In the genomic region with DNA sequence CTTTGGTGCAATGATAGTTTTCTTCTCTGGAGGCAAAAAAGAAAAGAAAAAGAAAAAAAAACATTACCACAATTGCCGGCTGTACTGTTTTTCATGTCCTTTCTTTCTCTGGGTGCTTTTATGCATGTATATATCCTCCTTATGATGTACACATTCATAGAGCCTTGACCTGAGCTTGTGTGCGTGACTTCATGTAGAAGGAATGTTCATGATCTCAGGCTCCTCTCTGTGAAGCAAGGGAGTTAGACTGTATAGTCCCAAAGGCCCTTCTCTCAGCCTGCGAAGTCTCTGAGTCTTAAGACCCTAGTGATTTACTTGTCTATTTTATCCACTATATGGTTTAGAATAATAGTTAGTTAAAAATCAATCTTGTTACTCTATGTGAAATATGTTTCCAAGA, we compare ENCODE assay signal across 38 mouse cellular contexts. TPM values are rescaled to one million over a fixed set of nuclear protein-coding genes. Genes with fewer than 3 reads are reported as not detected.
"Had no signal": no experiment of that assay in that cellular context is flagged by ENCODE, and none has a peak within 500 bp of the region (broad histone marks: within the 10 kb centered on the region; RNA-seq: fewer than 3 reads in every experiment).

No protein-coding gene starts in this region.

- H3K4me1 ChIP-seq: heart, embryonic 10.5 days; hindbrain, embryonic 13.5 days; kidney, embryonic 15.5 days; limb, embryonic 13.5 days; limb, embryonic 15.5 days; liver, embryonic 12.5 days had no signal

- H3K9ac ChIP-seq: hindbrain, embryonic 13.5 days; kidney, embryonic 15.5 days; limb, embryonic 13.5 days; limb, embryonic 15.5 days; liver, embryonic 12.5 days; liver, embryonic 14.5 days had no signal

- ATAC-seq: hindbrain, embryonic 16.5 days; intestine, embryonic 16.5 days; liver, embryonic 12.5 days had no signal

- H3K36me3 ChIP-seq: heart, embryonic 10.5 days; hindbrain, embryonic 13.5 days; kidney, embryonic 15.5 days; limb, embryonic 13.5 days; limb, embryonic 15.5 days; liver, embryonic 12.5 days had no signal

- H3K9me3 ChIP-seq: heart, embryonic 10.5 days; hindbrain, embryonic 13.5 days; kidney, embryonic 15.5 days; limb, embryonic 13.5 days; limb, embryonic 15.5 days; liver, embryonic 12.5 days had no signal

- H3K4me2 ChIP-seq: hindbrain, embryonic 13.5 days; kidney, embryonic 15.5 days; limb, embryonic 13.5 days; limb, embryonic 15.5 days; liver, embryonic 12.5 days had no signal

- H3K27me3 ChIP-seq: limb, embryonic 15.5 days; liver, embryonic 12.5 days had no signal

- DNase-seq: gastrocnemius, postnatal 14 days; gastrocnemius, postnatal 36 days; heart, adult 11 months; heart, adult 2 months; heart, postnatal 14 days; kidney, adult 11 months; kidney, adult 2 months; kidney, adult 9 months; kidney, postnatal 14 days; kidney, postnatal 36 days; layer of hippocampus, adult 9-11 months; layer of hippocampus, postnatal 36 days; left cerebral cortex, postnatal 4 days had no signal

- H3K4me3 ChIP-seq: heart, adult 2 months; heart, embryonic 10.5 days; hindbrain, embryonic 13.5 days; kidney, embryonic 15.5 days; limb, embryonic 13.5 days; limb, embryonic 15.5 days; liver, embryonic 12.5 days had no signal

- H3K27ac ChIP-seq: heart, adult 2 months; heart, embryonic 10.5 days; hindbrain, embryonic 13.5 days; kidney, embryonic 15.5 days; kidney, postnatal 0 days; limb, embryonic 13.5 days; limb, embryonic 15.5 days; liver, embryonic 12.5 days; liver, embryonic 14.5 days had no signal

RNA-seq across cellular contexts. Expression of a gene that starts 21.4 kb away (rescaled TPM):
- total RNA-seq: gastrocnemius, adult 18-20 months; gastrocnemius, adult 8-10 months; gastrocnemius, postnatal 14 days; gastrocnemius, postnatal 36 days; heart, adult 2 months; heart, postnatal 14 days; hematopoietic stem cell, adult 5-6 weeks; layer of hippocampus, adult 18-20 months; layer of hippocampus, adult 8-10 months; layer of hippocampus, postnatal 14 days; layer of hippocampus, postnatal 36 days; left cerebral cortex, adult 18-20 months; left cerebral cortex, adult 8-10 months; left cerebral cortex, postnatal 10 days; left cerebral cortex, postnatal 25 days; left cerebral cortex, postnatal 4 days; liver, adult 2 months had no signal
- polyA plus RNA-seq: frontal cortex, adult 2 months; gonadal fat pad, adult 2 months; heart, adult 2 months; hindbrain, embryonic 13.5 days; kidney, adult 2 months; kidney, postnatal 0 days; large intestine, adult 2 months; liver, adult 2 months; liver, embryonic 12.5 days; liver, embryonic 14.5 days; liver, embryonic 16.5 days had no signal
